Mouse (Mus musculus) intestine, embryonic 15.5 days (tissue): ENCODE data around the gene Rbfox1. TPM values are rescaled to one million over a fixed set of nuclear protein-coding genes. Genes with fewer than 3 reads are reported as not detected.

ENCODE experiments used
- ATAC-seq: fragments of 200-750 bp; cut with Nextera tagmentation; 2 replicates; pipeline ENCODE4 v1.8.0; 2017; ENCODE audit warnings: moderate TSS enrichment, moderate library complexity
- H3K27ac ChIP-seq: fragments of 300-500 bp; sonication (generic); 2 replicates; pipeline ENCODE4 v1.5.1; 2015; ENCODE audit warnings: mild to moderate bottlenecking, inconsistent platforms
- H3K27me3 ChIP-seq: fragments of 300-500 bp; sonication (generic); replicated peaks from 2 replicates; pipeline ENCODE4 v1.6.1; 2015; ENCODE audit warnings: inconsistent platforms
- H3K36me3 ChIP-seq: fragments of 300-500 bp; sonication (generic); 2 replicates; pipeline ENCODE4 v1.6.1; 2015; ENCODE audit warnings: inconsistent platforms
- H3K4me1 ChIP-seq: fragments of 300-500 bp; sonication (generic); replicated peaks from 2 replicates; pipeline ENCODE4 v1.6.1; 2015; ENCODE audit warnings: inconsistent platforms
- H3K4me2 ChIP-seq: fragments of 300-500 bp; sonication (generic); replicated peaks from 2 replicates; pipeline ENCODE4 v1.6.1; 2015; ENCODE audit warnings: mild to moderate bottlenecking, inconsistent platforms
- H3K4me3 ChIP-seq: fragments of 300-500 bp; sonication (generic); replicated peaks from 2 replicates; pipeline ENCODE4 v1.5.1; 2015; ENCODE audit warnings: inconsistent platforms
- H3K9ac ChIP-seq: fragments of 300-500 bp; sonication (generic); 2 replicates; pipeline ENCODE4 v1.6.1; 2015; ENCODE audit warnings: inconsistent platforms
- H3K9me3 ChIP-seq: fragments of 300-500 bp; sonication (generic); 2 replicates; pipeline ENCODE4 v1.6.1; 2016; ENCODE audit warnings: inconsistent platforms
- WGBS: fragments of 180-500 bp; shearing (Covaris S2); methylation state at CpG from one replicate; pipeline ENCODE4 v1.1.7; 2015; 5-methylcytosine and 5-hydroxymethylcytosine counted together
- polyA plus RNA-seq: library from polyadenylated mRNA; unstranded; fragments of >200 nt; fragmentation: Nextera tagmentation; extraction: Ambion mirVana; gene quantifications from 2 replicates; pipeline ENCODE4 v1.2.1, GENCODE M21; 2015

Rbfox1 gene
- polyA plus RNA-seq, 1 experiment from 2014 or later, result 3.3 TPM

- no peaks in the 10 kb centered on the region for H3K36me3 ChIP-seq
- ATAC-seq, result no peak
- no peaks in the 10 kb centered on the region for H3K4me1 ChIP-seq
- H3K27me3 ChIP-seq, result no peaks in the 10 kb centered on the region
- WGBS, result 25% methylated on average over 3 of the region's 3 CpGs
- H3K4me3 ChIP-seq, result no peak overlapping the region
- H3K9me3 ChIP-seq, result no peaks in the 10 kb centered on the region
- no peak overlapping the region for H3K27ac ChIP-seq
- no peak overlapping the region for H3K4me2 ChIP-seq
- no peak overlapping the region for H3K9ac ChIP-seq
Observed at GRCm38 (mm10) chr16:6479616-6480410, 594.7 kb downstream of the Rbfox1 start.

- no peak overlapping the region for H3K4me3 ChIP-seq
- H3K27me3 ChIP-seq, result no peaks in the 10 kb centered on the region
- no peak overlapping the region for H3K9ac ChIP-seq
- H3K4me2 ChIP-seq, result no peak overlapping the region
- WGBS, result 7% methylated on average over 5 of the region's 5 CpGs
- H3K36me3 ChIP-seq, result no peaks in the 10 kb centered on the region
- no peaks in the 10 kb centered on the region for H3K9me3 ChIP-seq
- no peak overlapping the region for H3K27ac ChIP-seq
- H3K4me1 ChIP-seq, result no peaks in the 10 kb centered on the region
- ATAC-seq, result no peak
Observed at GRCm38 (mm10) chr16:6480411-6480728, 595.2 kb downstream of the Rbfox1 start.

- no peaks in the 10 kb centered on the region for H3K36me3 ChIP-seq
- H3K4me3 ChIP-seq, result no peak overlapping the region
- 64% methylated on average over 8 of the region's 8 CpGs for WGBS
- no peak for ATAC-seq
- no peak overlapping the region for H3K9ac ChIP-seq
- no peaks in the 10 kb centered on the region for H3K27me3 ChIP-seq
- no peaks in the 10 kb centered on the region for H3K4me1 ChIP-seq
- no peak overlapping the region for H3K4me2 ChIP-seq
- no peaks in the 10 kb centered on the region for H3K9me3 ChIP-seq
- no peak overlapping the region for H3K27ac ChIP-seq
Observed at GRCm38 (mm10) chr16:6483628-6484027, 598.5 kb downstream of the Rbfox1 start.

- no peak overlapping the region for H3K9ac ChIP-seq
- no peak for ATAC-seq
- no peaks in the 10 kb centered on the region for H3K9me3 ChIP-seq
- H3K4me1 ChIP-seq, result no peaks in the 10 kb centered on the region
- no peaks in the 10 kb centered on the region for H3K36me3 ChIP-seq
- no peaks in the 10 kb centered on the region for H3K27me3 ChIP-seq
- WGBS, result 75% methylated on average over 3 of the region's 3 CpGs
- no peak overlapping the region for H3K4me2 ChIP-seq
- no peak overlapping the region for H3K4me3 ChIP-seq
- no peak overlapping the region for H3K27ac ChIP-seq
Observed at GRCm38 (mm10) chr16:6485631-6486030, 600.5 kb downstream of the Rbfox1 start.

GRCm38 (mm10) chr16:6502219-6502618 lies 617.1 kb downstream of the Rbfox1 start:
- no peak overlapping the region for H3K9ac ChIP-seq
- H3K27ac ChIP-seq, result no peak overlapping the region
- 23% methylated on average over 8 of the region's 8 CpGs for WGBS
- no peaks in the 10 kb centered on the region for H3K27me3 ChIP-seq
- H3K4me3 ChIP-seq, result no peak overlapping the region
- no peak for ATAC-seq
- H3K4me1 ChIP-seq, result no peaks in the 10 kb centered on the region
- no peaks in the 10 kb centered on the region for H3K36me3 ChIP-seq
- no peaks in the 10 kb centered on the region for H3K9me3 ChIP-seq
- H3K4me2 ChIP-seq, result no peak overlapping the region

GRCm38 (mm10) chr16:6503573-6504331 lies 618.6 kb downstream of the Rbfox1 start:
- H3K9ac ChIP-seq, result no peak overlapping the region
- WGBS, result 52% methylated on average over 5 of the region's 5 CpGs
- H3K9me3 ChIP-seq, result no peaks in the 10 kb centered on the region
- H3K36me3 ChIP-seq, result no peaks in the 10 kb centered on the region
- no peak overlapping the region for H3K4me3 ChIP-seq
- H3K4me1 ChIP-seq, result no peaks in the 10 kb centered on the region
- no peak overlapping the region for H3K4me2 ChIP-seq
- no peak overlapping the region for H3K27ac ChIP-seq
- ATAC-seq, result peak; percentile 75
- no peaks in the 10 kb centered on the region for H3K27me3 ChIP-seq

- H3K27ac ChIP-seq, result no peak overlapping the region
- no peak overlapping the region for H3K4me2 ChIP-seq
- 65% methylated on average over 5 of the region's 5 CpGs for WGBS
- no peak overlapping the region for H3K4me3 ChIP-seq
- no peak for ATAC-seq
- H3K36me3 ChIP-seq, result no peaks in the 10 kb centered on the region
- no peaks in the 10 kb centered on the region for H3K27me3 ChIP-seq
- H3K4me1 ChIP-seq, result no peaks in the 10 kb centered on the region
- H3K9ac ChIP-seq, result no peak overlapping the region
- H3K9me3 ChIP-seq, result no peaks in the 10 kb centered on the region
Observed at GRCm38 (mm10) chr16:6508924-6509323, 623.8 kb downstream of the Rbfox1 start.

GRCm38 (mm10) chr16:6519474-6519873 lies 634.3 kb downstream of the Rbfox1 start:
- Histone ChIP-seq H3K9me3 (no peaks in the 10 kb centered on the region), H3K9ac (no peak overlapping the region), H3K27ac (no peak overlapping the region), H3K4me2 (no peak overlapping the region), H3K4me3 (no peak overlapping the region), H3K4me1 (no peaks in the 10 kb centered on the region), H3K36me3 (no peaks in the 10 kb centered on the region), H3K27me3 (no peaks in the 10 kb centered on the region)
- 77% methylated on average over 3 of the region's 3 CpGs for WGBS
- ATAC-seq, result no peak

GRCm38 (mm10) chr16:6525507-6526170 lies 640.5 kb downstream of the Rbfox1 start:
- WGBS, result 72% methylated on average over 3 of the region's 3 CpGs
- H3K4me2 ChIP-seq, result no peak overlapping the region
- no peaks in the 10 kb centered on the region for H3K36me3 ChIP-seq
- H3K9ac ChIP-seq, result no peak overlapping the region
- no peaks in the 10 kb centered on the region for H3K4me1 ChIP-seq
- H3K27ac ChIP-seq, result no peak overlapping the region
- no peaks in the 10 kb centered on the region for H3K9me3 ChIP-seq
- no peak for ATAC-seq
- no peak overlapping the region for H3K4me3 ChIP-seq
- no peaks in the 10 kb centered on the region for H3K27me3 ChIP-seq

- no peaks in the 10 kb centered on the region for H3K9me3 ChIP-seq
- ATAC-seq, result no peak
- H3K36me3 ChIP-seq, result no peaks in the 10 kb centered on the region
- no peak overlapping the region for H3K27ac ChIP-seq
- no peaks in the 10 kb centered on the region for H3K27me3 ChIP-seq
- no peaks in the 10 kb centered on the region for H3K4me1 ChIP-seq
- no peak overlapping the region for H3K4me3 ChIP-seq
- WGBS, result 60% methylated on average over 3 of the region's 3 CpGs
- no peak overlapping the region for H3K9ac ChIP-seq
- no peak overlapping the region for H3K4me2 ChIP-seq
Observed at GRCm38 (mm10) chr16:6531459-6531858, 646.3 kb downstream of the Rbfox1 start.

- Histone ChIP-seq H3K36me3 (no peaks in the 10 kb centered on the region), H3K4me3 (no peak overlapping the region), H3K9me3 (no peaks in the 10 kb centered on the region), H3K27me3 (no peaks in the 10 kb centered on the region), H3K27ac (no peak overlapping the region), H3K4me1 (no peaks in the 10 kb centered on the region), H3K4me2 (no peak overlapping the region), H3K9ac (no peak overlapping the region)
- no peak for ATAC-seq
- 76% methylated on average over 9 of the region's 9 CpGs for WGBS
Observed at GRCm38 (mm10) chr16:6532077-6532995, 647.2 kb downstream of the Rbfox1 start.

- H3K27ac ChIP-seq, result no peak overlapping the region
- H3K9ac ChIP-seq, result no peak overlapping the region
- no peak for ATAC-seq
- no peaks in the 10 kb centered on the region for H3K9me3 ChIP-seq
- H3K4me1 ChIP-seq, result no peaks in the 10 kb centered on the region
- H3K4me3 ChIP-seq, result no peak overlapping the region
- WGBS, result 48% methylated on average over 4 of the region's 4 CpGs
- H3K4me2 ChIP-seq, result no peak overlapping the region
- no peaks in the 10 kb centered on the region for H3K36me3 ChIP-seq
- no peaks in the 10 kb centered on the region for H3K27me3 ChIP-seq
Observed at GRCm38 (mm10) chr16:6555776-6556175, 670.6 kb downstream of the Rbfox1 start.
